Mouse (Mus musculus) cortical plate, adult 2 months (tissue): ENCODE data around the gene Bcl11a. TPM values are rescaled to one million over a fixed set of nuclear protein-coding genes. Genes with fewer than 3 reads are reported as not detected.

Experiments
- H3K27ac ChIP-seq: fragments of 200-500 bp; 2 replicates; pipeline ENCODE4 v1.5.1; 2012; ENCODE audit warnings: low read length, control low read depth, inconsistent platforms; ENCODE audit not compliant: insufficient read depth
- H3K4me1 ChIP-seq: fragments of 200-500 bp; 2 replicates; pipeline ENCODE4 v1.6.1; 2011; ENCODE audit warnings: low read length; ENCODE audit not compliant: control insufficient read depth, insufficient read depth
- H3K4me3 ChIP-seq: fragments of 200-500 bp; 2 replicates; pipeline ENCODE4 v1.5.1; 2011; ENCODE audit warnings: mild to moderate bottlenecking, low read length, control low read depth; ENCODE audit not compliant: insufficient read depth
- CTCF ChIP-seq: fragments of 200-500 bp; IDR thresholded peaks from 2 replicates; pipeline ENCODE4 v1.5.1; 2011; ENCODE audit warnings: mild to moderate bottlenecking, control low read depth, low read length; ENCODE audit not compliant: insufficient read depth; ENCODE audit errors: extremely low read depth
- POLR2A ChIP-seq: fragments of 200-500 bp; IDR thresholded peaks from 2 replicates; pipeline ENCODE4 v1.6.1; 2011; ENCODE audit warnings: mild to moderate bottlenecking, low read length, control low read depth; ENCODE audit not compliant: insufficient read depth; ENCODE audit errors: extremely low read depth
- polyA plus RNA-seq: library from polyadenylated mRNA; depleted of rRNA; stranded (reverse); fragments of >200 nt; gene quantifications from 2 replicates; pipeline ENCODE4 v1.2.3, GENCODE M21; 2012

The Bcl11a gene
- polyA plus RNA-seq, 1 experiment, result 62.8 TPM

GRCm38 (mm10) chr11:24079392-24080391 is 1.8 kb downstream of the Bcl11a start:
- Histone ChIP-seq H3K4me3 (peak overlapping the region; percentile 89), H3K4me1 (peaks cover 1% of the 10 kb centered on the region), H3K27ac (peak overlapping the region; percentile 49)
- no peak for TF ChIP-seq POLR2A
- TF ChIP-seq CTCF, result no peak

DNA sequence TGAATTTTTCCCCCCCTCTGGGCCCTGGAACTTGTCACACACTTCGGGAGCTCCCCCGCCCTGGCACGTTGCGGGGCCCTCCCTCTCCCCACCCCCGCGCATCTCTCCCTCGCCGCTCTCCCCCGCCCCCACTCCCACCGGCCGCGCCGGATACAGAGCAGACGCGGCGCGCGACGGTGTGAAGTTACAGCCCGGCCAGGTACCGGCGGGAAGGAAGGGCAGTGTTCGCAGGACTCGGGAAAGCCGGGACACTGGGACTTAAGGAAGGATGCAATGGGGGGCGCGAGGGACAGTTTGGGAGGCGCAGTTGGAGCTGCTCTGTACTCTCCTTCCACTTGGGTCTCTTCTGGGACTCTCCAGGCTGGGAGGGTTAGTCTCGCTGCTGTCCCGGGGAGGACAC is 2.7 kb downstream of the Bcl11a start:
- no peak; the same call in 1 of the 2 replicates for TF ChIP-seq POLR2A
- TF ChIP-seq CTCF, result no peak
- peak overlapping the region; percentile 96 for H3K27ac ChIP-seq
- H3K4me3 ChIP-seq, result peak overlapping the region; percentile 89
- peaks cover 5% of the 10 kb centered on the region for H3K4me1 ChIP-seq

- H3K27ac ChIP-seq, result peak overlapping the region; percentile 96
- H3K4me1 ChIP-seq, result peaks cover 7% of the 10 kb centered on the region
- TF ChIP-seq POLR2A, result no peak
- peak; percentile 42 for TF ChIP-seq CTCF
- H3K4me3 ChIP-seq, result peak overlapping the region; percentile 89
Measured at GRCm38 (mm10) chr11:24081016-24081686, 3.3 kb downstream of the Bcl11a start.

GRCm38 (mm10) chr11:24081687-24082384 is 4.0 kb downstream of the Bcl11a start:
- Histone ChIP-seq H3K27ac (peak overlapping the region; percentile 95), H3K4me3 (peak overlapping the region; percentile 89)
- TF ChIP-seq CTCF (no peak), POLR2A (no peak)

DNA sequence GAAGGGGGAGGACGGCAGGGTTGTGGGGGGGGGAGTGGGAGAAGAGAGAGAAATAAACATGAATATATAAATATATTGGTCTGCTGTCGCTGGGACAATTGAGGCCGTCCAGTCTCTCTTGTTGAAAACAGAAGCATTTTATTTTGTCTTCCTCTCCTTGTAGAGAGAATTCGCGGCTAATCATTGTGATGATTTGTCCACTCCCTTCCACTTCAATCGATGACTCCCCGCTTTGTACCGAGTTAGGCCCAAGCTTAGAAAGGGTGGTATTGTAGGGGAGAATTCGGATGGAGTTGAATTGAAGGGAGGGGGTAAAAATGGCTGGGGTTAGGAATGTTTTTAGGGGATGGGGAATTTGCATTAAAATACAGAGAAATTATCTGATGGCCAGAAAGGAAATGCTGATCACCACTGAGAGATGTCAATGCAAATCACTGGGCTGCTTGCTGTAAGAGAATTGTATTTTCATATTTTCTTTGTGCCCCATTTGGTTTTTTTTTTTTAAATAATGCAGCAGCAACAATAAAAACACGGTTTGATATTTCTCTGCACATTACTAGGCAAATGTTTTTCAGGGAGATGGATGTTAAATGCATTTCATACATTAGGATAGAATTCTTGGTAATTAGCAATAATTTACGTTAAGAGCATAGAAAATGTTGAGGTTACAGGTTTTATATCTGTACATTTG is 4.7 kb downstream of the Bcl11a start:
- peak overlapping the region; percentile 89 for H3K4me3 ChIP-seq
- TF ChIP-seq CTCF, result no peak
- TF ChIP-seq POLR2A, result no peak
- peak overlapping the region; percentile 49; the same call in 1 of the 2 replicates for H3K27ac ChIP-seq
- peaks cover 9% of the 10 kb centered on the region for H3K4me1 ChIP-seq

More at GRCm38 (mm10) chr11:24081687-24082384, 4.0 kb downstream of the Bcl11a start:
- H3K4me1 ChIP-seq, result peaks cover 7% of the 10 kb centered on the region

- TF ChIP-seq CTCF, result no peak
- TF ChIP-seq POLR2A, result no peak
- H3K4me1 ChIP-seq, result peaks cover 11% of the 10 kb centered on the region
- peak overlapping the region; percentile 89 for H3K27ac ChIP-seq
- peak overlapping the region; percentile 89; the same call in 1 of the 2 replicates for H3K4me3 ChIP-seq
Measured at GRCm38 (mm10) chr11:24083076-24083405, 5.2 kb downstream of the Bcl11a start.

GRCm38 (mm10) chr11:24083423-24083822 is 5.6 kb downstream of the Bcl11a start:
- Histone ChIP-seq H3K27ac (peak overlapping the region; percentile 89), H3K4me1 (peaks cover 13% of the 10 kb centered on the region), H3K4me3 (peak overlapping the region; percentile 89)
- no peak for TF ChIP-seq CTCF
- no peak for TF ChIP-seq POLR2A

GRCm38 (mm10) chr11:24084077-24084476 is 6.2 kb downstream of the Bcl11a start:
- H3K4me3 ChIP-seq, result peak overlapping the region; percentile 89; the same call in 1 of the 2 replicates
- TF ChIP-seq CTCF, result no peak
- no peak for TF ChIP-seq POLR2A
- H3K4me1 ChIP-seq, result peaks cover 14% of the 10 kb centered on the region
- 0 out of 2 replicates have a peak overlapping the region, but pooled peaks have one; percentile 6 for H3K27ac ChIP-seq

GRCm38 (mm10) chr11:24084590-24084989 is 6.7 kb downstream of the Bcl11a start:
- TF ChIP-seq POLR2A (no peak), CTCF (no peak)
- peaks cover 16% of the 10 kb centered on the region for H3K4me1 ChIP-seq
- H3K4me3 ChIP-seq, result peak overlapping the region; percentile 89
- 0 out of 2 replicates have a peak overlapping the region, but pooled peaks have one; percentile 6 for H3K27ac ChIP-seq
